Mouse (Mus musculus) NIH3T3 (cell line): ENCODE measurements at regions not wholly inside any gene's neighbourhood (a gene's known extent, or its start where the extent isn't known, plus 50 kb on each side); places are given as distances from the start of the nearest gene placed in this dataset.

ENCODE experiments used
- DNase-seq: peaks from one replicate; pipeline ENCODE4 v3.0.0-alpha.2; 2012; ENCODE audit warnings: low read depth

- no peak for DNase-seq
Observed at GRCm38 (mm10) chr13:75647513-75647912, 59.0 kb upstream of the Ell2 start.

- DNase-seq, result no peak
Observed at GRCm38 (mm10) chr13:75651941-75652340, 54.6 kb upstream of the Ell2 start.

GRCm38 (mm10) chr13:75652966-75653365 lies 53.6 kb upstream of the Ell2 start:
- DNase-seq, result no peak
